Mouse (Mus musculus): ENCODE results near the gene Sirt4. TPM values are rescaled to one million over a fixed set of nuclear protein-coding genes. Genes with fewer than 3 reads are reported as not detected.

The Sirt4 gene
- polyA plus RNA-seq, 1 experiment from 2014 or later: 23.8 TPM

DNA sequence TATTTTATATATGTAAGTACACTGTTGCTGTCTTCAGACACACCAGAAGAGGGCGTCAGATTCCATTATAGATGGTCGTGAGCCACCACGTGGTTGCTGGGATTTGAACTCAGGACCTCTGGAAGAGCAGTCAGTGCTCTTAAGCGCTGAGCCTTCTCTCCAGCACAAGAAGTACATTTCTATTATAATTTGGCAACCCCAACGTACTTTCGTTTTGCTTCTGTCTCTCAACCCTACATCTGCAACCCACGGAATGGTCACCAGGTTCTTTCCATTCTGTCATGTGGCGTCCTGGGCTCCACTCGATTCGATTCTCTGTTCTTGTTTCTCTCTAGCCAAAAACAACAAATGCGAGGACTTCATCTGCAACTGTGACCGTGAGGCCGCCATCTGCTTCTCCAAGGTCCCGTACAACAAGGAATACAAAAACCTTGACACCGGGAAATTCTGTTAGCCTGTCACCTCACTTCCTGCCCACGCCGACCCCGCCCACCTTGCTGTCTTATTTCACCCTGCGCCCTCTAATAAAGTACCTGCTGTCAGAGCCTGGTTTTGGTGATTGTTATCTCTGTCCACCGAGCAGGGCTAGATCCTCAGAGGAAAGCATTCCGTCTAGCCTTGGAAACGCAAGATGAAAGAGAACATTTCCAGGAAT, 10.2 kb downstream of the Sirt4 start:
- WGBS: 78% methylated on average over 22 of the region's 22 CpGs
- no peak overlapping the region for H3K27ac ChIP-seq
- H3K9me3 ChIP-seq: no peaks in the 10 kb centered on the region
- H3K36me3 ChIP-seq: peaks cover 3% of the 10 kb centered on the region; the same call in 1 of the 2 replicates
- peaks cover 6% of the 10 kb centered on the region for H3K4me1 ChIP-seq
- H3K4me2 ChIP-seq (replicated peaks): no peak overlapping the region
- no peak overlapping the region for H3K4me3 ChIP-seq
- H3K27me3 ChIP-seq (replicated peaks): 0 out of 2 replicates have a peak, but pooled peaks cover under 1% of the 10 kb centered on the region
- no peak overlapping the region for H3K9ac ChIP-seq
- ATAC-seq (ENCODE audit: low FRiP score, low read depth): no peak

DNA sequence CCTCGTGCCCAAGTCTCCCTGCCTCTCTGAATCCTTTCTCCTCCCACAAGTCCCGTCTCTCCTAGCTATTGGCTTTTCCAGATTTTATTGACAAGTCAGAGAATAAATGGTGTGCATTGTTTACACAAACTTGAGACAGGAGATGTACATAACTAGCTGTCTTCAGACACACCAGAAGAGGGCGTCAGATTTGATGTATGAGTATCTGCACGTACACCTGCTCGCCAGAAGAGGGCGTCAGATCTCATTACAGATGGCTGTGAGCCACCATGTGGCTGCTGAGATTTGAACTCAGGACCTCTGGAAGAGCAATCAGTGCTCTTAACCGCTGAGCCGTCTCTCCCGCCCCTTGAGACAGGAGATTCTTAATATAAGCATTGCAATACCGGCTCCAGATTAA, 11.3 kb downstream of the Sirt4 start:
- ATAC-seq (ENCODE audit: low FRiP score, low read depth): no peak
- H3K4me2 ChIP-seq (replicated peaks): no peak overlapping the region
- H3K27me3 ChIP-seq (replicated peaks): no peaks in the 10 kb centered on the region
- 79% methylated on average over 10 of the region's 10 CpGs for WGBS
- no peaks in the 10 kb centered on the region for H3K9me3 ChIP-seq
- H3K9ac ChIP-seq: no peak overlapping the region
- H3K4me1 ChIP-seq: peaks cover 6% of the 10 kb centered on the region
- 0 out of 2 replicates have a peak, but pooled peaks cover 2% of the 10 kb centered on the region for H3K36me3 ChIP-seq
- H3K27ac ChIP-seq: no peak overlapping the region
- H3K4me3 ChIP-seq: no peak overlapping the region

DNA sequence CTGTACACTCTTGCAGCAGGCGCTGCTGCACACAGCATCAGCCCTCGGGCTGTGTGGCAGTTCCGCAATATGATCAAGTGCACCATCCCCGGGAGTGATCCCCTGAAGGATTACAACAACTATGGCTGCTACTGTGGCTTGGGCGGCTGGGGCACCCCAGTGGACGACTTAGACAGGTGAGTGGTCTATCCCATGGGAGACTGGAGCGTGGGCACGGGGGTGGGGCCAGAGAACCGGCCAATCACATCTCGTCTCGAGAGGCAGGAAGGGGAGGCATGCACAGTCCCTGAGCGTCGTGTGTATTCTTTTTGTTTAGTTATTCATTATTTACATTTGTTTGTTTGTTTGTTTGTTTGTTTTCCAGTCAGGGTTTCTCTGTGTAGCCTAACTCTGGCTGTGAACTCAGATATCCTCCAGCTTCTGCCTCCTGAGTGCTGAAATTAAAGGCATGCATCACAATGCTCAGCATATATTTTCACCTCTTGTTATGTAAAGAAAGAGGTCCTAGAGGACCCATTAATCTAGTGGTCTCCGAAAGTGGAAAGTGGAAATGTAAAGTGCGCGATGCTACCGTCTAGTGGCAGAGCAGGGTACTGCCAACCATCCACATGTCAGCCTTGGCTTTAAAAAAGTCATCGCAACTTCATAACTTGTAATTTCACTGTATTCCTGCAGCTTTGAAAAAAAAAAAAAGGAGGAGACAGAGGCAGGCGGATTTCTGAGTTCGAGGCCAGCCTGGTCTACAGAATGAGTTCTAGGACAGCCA, 13.6 kb downstream of the Sirt4 start:
- H3K9me3 ChIP-seq: no peaks in the 10 kb centered on the region
- no peaks in the 10 kb centered on the region for H3K27me3 ChIP-seq (replicated peaks)
- no peak overlapping the region for H3K27ac ChIP-seq
- WGBS: 33% methylated on average over 20 of the region's 20 CpGs
- no peaks in the 10 kb centered on the region for H3K36me3 ChIP-seq
- no peak overlapping the region for H3K9ac ChIP-seq
- H3K4me3 ChIP-seq: no peak overlapping the region
- H3K4me1 ChIP-seq: peaks cover 6% of the 10 kb centered on the region
- H3K4me2 ChIP-seq (replicated peaks): peak overlapping the region; percentile 36
- ATAC-seq (ENCODE audit: low FRiP score, low read depth): peak; percentile 25; the same call in 1 of the 2 replicates

DNA sequence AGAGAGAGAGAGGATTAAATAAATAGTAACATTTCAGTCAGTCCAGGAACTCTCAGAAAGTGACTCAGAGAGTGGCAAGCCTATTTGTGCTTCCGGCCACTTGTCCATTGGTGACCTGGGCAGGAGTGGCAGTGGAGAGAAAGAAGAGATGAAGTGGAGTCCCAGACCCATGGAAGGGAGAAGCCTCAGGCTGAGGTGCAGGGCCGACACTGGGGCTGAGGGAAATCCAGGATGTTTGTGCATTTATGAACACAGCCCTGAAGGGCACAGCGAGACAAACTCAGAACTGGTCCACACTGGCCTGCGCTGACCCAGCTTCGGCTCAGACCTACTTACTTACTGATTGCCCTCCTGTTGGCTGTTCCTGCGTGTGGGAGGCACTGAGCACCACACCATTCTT, 14.7 kb downstream of the Sirt4 start:
- H3K36me3 ChIP-seq: no peaks in the 10 kb centered on the region
- no peak overlapping the region for H3K4me3 ChIP-seq
- ATAC-seq (ENCODE audit: low FRiP score, low read depth): no peak
- WGBS: 68% methylated on average over 6 of the region's 6 CpGs
- H3K4me2 ChIP-seq (replicated peaks): no peak overlapping the region
- no peak overlapping the region for H3K27ac ChIP-seq
- H3K9ac ChIP-seq: no peak overlapping the region
- no peaks in the 10 kb centered on the region for H3K9me3 ChIP-seq
- peaks cover 6% of the 10 kb centered on the region for H3K4me1 ChIP-seq
- H3K27me3 ChIP-seq (replicated peaks): no peaks in the 10 kb centered on the region

DNA sequence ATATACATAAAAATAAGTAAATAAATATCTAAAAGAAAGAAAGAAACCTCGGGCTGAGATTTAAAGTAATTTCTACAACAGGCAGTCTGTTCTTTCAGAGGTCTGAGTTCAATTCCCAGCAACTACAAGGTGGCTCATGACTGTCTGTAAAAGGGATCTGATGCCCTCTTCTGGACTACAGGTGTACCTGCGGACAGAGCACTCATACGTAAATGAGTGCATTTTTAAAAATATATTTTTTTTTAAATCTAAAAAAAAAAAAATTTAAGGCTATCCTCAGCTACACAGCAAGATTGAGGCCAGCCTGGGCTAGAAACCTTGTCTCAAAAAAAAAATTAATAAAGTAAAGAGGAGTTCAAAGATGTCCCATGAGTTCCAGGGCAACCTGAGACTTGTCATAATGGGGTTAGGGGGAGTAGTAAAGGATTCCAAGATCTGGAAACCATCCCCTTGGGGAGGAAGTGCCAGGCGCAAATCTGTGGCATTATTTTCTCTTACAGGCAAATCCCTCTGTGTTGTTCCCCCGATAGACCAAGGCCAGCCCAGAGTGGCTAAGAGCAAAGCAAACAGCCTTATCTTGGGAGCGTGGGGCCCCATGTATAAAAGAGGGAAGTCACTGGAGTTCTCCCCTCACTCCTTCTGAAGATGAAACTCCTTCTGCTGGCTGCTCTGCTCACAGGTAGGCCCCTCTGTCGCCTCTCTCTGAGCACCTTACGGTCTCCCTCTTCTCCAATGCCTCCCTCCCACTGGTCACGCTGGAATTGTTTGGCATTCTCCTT, 18.7 kb downstream of the Sirt4 start, which contains the start of gene Pla2g1b:
Gene Pla2g1b (plus strand): TSS at position 621 of the 779 bp plus-strand sequence.
- no peak for ATAC-seq (ENCODE audit: low FRiP score, low read depth)
- Histone ChIP-seq H3K9me3 (no peaks in the 10 kb centered on the region), H3K27ac (no peak within 1 kb of the TSS), H3K4me3 (no peak within 1 kb of the TSS), H3K4me2 (replicated peaks) (no peak within 1 kb of the TSS), H3K4me1 (peaks cover 4% of the 10 kb centered on the region), H3K27me3 (replicated peaks) (no peaks in the 10 kb centered on the region), H3K9ac (no peak within 1 kb of the TSS), H3K36me3 (no peaks in the 10 kb centered on the region)
- WGBS: 49% methylated on average over 9 of the region's 9 CpGs

DNA sequence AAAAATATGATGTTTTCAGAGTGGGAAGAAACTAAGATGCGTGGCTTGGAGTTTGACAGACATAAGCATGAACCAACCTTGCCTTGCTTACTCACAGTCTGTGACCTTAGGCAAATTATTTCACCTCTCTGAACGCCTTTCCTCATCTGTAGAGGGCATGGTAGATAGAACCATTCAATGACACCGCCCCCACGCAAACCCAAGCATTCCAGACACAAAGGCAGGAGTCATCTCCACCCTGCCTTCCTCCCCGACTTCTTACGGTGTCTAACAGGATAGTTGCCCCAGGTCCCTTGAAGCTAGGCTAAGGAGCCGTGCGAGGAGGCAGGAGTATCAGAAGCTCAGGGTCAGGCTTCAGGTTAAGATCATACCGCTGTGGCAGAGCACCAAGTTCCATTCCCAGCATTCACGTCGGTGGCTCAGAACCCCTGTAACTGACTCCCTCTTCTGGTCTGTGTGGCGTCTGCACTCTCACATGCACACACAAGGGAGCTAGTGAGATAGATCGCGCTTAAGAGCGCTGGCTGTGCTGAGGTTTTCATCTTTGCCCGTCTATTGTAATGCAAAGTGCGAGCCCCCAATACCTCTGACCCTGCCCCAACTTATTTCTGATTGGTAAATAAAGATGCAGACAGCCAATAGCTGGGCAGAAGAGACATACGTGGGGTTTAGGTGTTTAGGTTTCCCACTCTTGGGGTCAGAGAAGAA, 20.0 kb downstream of the Sirt4 start:
- Histone ChIP-seq H3K27ac (no peak overlapping the region), H3K27me3 (replicated peaks) (no peaks in the 10 kb centered on the region), H3K4me2 (replicated peaks) (no peak overlapping the region), H3K4me3 (no peak overlapping the region), H3K9ac (no peak overlapping the region), H3K4me1 (no peaks in the 10 kb centered on the region), H3K9me3 (no peaks in the 10 kb centered on the region), H3K36me3 (no peaks in the 10 kb centered on the region)
- 82% methylated on average over 18 of the region's 18 CpGs for WGBS
- ATAC-seq (ENCODE audit: low FRiP score, low read depth): no peak

DNA sequence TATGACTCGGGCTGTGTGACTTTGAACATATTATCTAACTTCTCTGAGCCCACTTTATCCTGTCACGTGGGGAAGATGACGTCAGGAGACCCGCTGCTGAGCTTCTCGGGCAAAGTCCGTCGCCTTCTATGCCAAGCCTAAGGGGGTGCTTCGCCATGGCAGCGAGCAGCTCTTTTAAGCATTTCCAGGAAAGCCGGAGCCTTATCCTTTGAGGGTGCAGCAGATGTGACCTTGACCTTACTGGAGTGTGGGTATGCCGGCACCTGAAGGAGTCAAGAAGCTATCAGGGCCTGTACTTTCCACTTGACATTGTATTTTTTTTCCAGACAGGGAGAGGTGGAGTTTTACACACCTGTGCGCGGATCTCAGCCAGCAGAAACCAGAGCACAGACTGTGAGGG, 25.6 kb downstream of the Sirt4 start:
- no peaks in the 10 kb centered on the region for H3K9me3 ChIP-seq
- H3K27me3 ChIP-seq (replicated peaks): no peaks in the 10 kb centered on the region
- WGBS: 76% methylated on average over 13 of the region's 13 CpGs
- peaks cover 10% of the 10 kb centered on the region for H3K36me3 ChIP-seq
- no peaks in the 10 kb centered on the region for H3K4me1 ChIP-seq
- H3K4me3 ChIP-seq: no peak overlapping the region
- no peak overlapping the region for H3K27ac ChIP-seq
- no peak overlapping the region for H3K9ac ChIP-seq
- H3K4me2 ChIP-seq (replicated peaks): no peak overlapping the region
- ATAC-seq (ENCODE audit: low FRiP score, low read depth): no peak

DNA sequence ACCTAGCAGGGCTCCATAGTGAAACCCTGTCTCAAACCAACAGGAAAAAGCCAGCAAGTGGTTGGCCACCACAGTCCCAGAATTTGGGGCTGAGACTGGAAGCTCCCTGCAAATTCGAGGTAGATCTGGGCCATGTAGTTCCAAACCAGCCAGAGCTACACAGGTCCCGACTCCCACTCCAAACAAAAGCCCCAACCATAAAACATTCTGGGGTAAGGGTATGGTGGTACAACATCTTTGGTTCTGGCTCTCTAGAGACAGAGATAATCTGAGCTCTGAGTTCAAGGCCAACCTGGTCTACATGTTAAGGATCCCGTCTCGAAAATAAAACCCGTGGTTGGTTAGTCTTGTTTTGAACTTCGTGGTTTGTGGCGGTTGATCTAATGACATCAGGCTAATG, 28.7 kb downstream of the Sirt4 start:
- peaks cover 38% of the 10 kb centered on the region for H3K36me3 ChIP-seq
- no peaks in the 10 kb centered on the region for H3K27me3 ChIP-seq (replicated peaks)
- H3K4me3 ChIP-seq: no peak overlapping the region
- no peak overlapping the region for H3K4me2 ChIP-seq (replicated peaks)
- no peak overlapping the region for H3K27ac ChIP-seq
- no peak overlapping the region for H3K9ac ChIP-seq
- no peaks in the 10 kb centered on the region for H3K4me1 ChIP-seq
- WGBS: 79% methylated on average over 7 of the region's 7 CpGs
- no peak for ATAC-seq (ENCODE audit: low FRiP score, low read depth)
- H3K9me3 ChIP-seq: no peaks in the 10 kb centered on the region

DNA sequence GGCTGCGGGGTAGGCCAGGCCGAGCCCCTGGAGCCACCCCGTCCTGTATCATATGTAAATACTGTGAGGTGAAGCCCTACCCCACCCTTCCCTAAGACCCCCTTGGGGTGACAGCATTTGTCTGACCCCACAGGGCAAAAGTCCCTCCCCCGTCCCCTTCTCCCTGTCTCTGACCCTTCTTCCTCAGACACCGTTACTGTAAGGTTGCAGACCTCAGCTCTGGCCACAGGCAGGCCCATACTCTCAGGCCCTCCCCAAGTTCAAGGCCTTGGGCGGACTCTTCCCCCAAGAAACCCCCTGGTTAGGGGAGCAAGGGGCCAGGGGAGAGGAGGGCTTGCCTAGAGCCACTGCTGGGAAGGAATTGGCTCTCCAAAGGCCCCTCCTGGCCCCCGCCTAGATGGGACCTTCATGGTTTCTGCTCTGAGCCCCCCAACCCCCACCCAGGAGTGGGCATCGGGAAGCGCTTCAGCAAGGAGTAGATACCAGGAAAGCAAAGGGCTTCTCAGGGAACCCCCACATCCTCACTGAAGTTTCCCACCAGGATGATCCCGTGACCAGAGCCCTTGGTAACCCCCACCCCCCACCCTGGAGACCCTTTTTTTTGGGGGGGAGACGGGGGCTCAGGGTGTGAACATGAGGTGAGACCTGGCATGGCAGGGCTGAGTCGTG, 30.0 kb downstream of the Sirt4 start:
- no peak overlapping the region for H3K9ac ChIP-seq
- H3K9me3 ChIP-seq: no peaks in the 10 kb centered on the region
- H3K36me3 ChIP-seq: peaks cover 51% of the 10 kb centered on the region
- H3K4me2 ChIP-seq (replicated peaks): no peak overlapping the region
- H3K27me3 ChIP-seq (replicated peaks): no peaks in the 10 kb centered on the region
- no peak overlapping the region for H3K27ac ChIP-seq
- no peak overlapping the region for H3K4me3 ChIP-seq
- no peak for ATAC-seq (ENCODE audit: low FRiP score, low read depth)
- no peaks in the 10 kb centered on the region for H3K4me1 ChIP-seq
- 82% methylated on average over 12 of the region's 12 CpGs for WGBS

DNA sequence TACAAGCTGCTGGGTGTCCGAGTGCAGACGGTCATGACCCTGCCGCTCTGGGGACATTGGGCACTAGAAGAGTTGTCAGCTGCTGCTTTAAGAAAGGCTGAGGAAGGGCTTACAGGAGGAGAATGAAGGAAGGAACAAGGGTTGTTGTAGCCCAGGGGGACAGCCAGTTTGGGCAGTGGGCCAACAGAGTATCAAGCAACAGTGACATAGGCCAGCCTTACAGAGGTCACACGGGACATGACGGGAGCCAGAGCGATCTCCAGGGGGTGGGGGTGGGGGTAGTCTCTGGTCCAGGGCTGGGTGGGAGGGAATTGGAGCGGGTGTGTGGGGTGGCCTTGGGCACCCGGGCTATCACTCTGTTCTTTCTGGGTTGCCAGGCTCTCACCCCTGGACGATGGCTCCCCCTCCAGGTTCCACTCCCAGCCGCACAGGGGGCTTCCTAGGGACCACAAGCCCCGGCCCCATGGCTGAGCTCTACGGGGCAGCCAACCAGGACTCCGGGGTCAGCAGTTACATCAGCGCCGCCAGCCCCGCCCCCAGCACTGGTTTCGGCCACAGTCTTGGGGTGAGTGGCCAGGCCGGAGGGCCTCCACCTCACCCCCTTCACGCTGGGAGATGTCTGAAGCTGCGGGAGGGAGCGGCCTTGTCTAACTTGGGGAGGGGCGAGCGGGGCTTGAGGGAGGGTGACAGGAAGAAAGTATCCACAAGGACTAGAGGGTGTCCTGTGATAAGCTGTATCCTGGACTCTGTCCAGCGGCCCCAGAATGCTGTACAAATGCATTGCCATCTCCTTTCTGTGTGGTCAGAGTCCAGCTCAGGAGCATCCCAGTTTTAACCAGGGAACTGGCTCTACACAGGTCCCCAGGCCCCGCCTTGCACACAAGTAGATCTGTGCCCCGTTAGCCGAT, 33.9 kb downstream of the Sirt4 start:
- Histone ChIP-seq H3K4me2 (replicated peaks) (no peak overlapping the region), H3K9me3 (no peaks in the 10 kb centered on the region), H3K27ac (no peak overlapping the region), H3K27me3 (replicated peaks) (no peaks in the 10 kb centered on the region), H3K4me1 (no peaks in the 10 kb centered on the region), H3K4me3 (no peak overlapping the region), H3K36me3 (peaks cover 90% of the 10 kb centered on the region), H3K9ac (no peak overlapping the region)
- peak; percentile 10; the same call in 1 of the 2 replicates for ATAC-seq (ENCODE audit: low FRiP score, low read depth)
- 92% methylated on average over 27 of the region's 27 CpGs for WGBS

DNA sequence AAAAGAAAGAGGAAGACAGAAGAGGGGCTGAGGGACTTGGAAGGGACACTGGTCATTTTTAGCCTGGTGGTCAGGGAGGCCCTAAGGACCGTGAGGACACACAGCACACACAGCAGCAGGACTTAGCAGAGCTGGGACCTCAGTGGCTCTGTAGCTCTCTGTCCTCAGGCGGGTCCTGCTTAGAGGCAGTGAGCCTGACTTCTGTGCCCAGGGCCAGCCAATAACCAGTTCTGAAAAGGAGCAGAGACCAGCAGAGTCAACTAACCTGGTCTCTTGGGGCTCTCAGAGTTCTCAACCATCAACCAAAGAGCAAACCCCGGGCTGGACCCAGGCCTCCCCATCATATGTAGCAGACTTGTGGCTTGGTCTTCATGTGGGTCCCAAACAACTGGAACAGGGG, 35.3 kb downstream of the Sirt4 start:
- ATAC-seq (ENCODE audit: low FRiP score, low read depth): no peak
- no peaks in the 10 kb centered on the region for H3K4me1 ChIP-seq
- H3K27ac ChIP-seq: no peak overlapping the region
- H3K4me3 ChIP-seq: no peak overlapping the region
- WGBS: 86% methylated on average over 3 of the region's 3 CpGs
- no peaks in the 10 kb centered on the region for H3K27me3 ChIP-seq (replicated peaks)
- no peak overlapping the region for H3K4me2 ChIP-seq (replicated peaks)
- H3K36me3 ChIP-seq: peaks cover 97% of the 10 kb centered on the region
- no peak overlapping the region for H3K9ac ChIP-seq
- no peaks in the 10 kb centered on the region for H3K9me3 ChIP-seq

All from neural tube, embryonic 12.5 days (tissue).